Mouse (Mus musculus): ENCODE data around the gene Mtmr14. TPM values are rescaled to one million over a fixed set of nuclear protein-coding genes. Genes with fewer than 3 reads are reported as not detected.

Mtmr14 gene
- total and polyA plus RNA-seq, 2 experiments, result 22.4 to 32.8 TPM

DNA sequence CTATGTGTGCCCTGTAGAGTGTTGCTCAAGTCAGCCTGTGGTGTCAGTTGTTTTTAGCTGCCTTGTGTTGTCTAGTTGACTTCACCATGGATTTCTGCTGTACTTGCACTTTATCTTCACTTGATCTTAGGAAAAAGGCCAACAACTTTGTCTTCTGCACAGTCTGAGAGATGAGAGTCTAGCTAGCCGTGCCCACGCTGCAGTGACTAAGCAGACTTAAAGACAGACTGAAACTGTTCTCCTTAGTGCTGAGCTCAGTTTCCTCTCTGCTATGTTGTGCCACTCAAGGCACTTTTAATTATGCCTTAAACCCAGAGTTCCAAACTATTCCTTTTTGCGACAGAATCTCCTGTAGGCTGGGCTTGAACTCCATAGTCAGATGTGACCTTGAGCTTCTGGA is 78.3 kb downstream of the Mtmr14 start:
- H3K79me2 ChIP-seq (ENCODE audit: control insufficient read depth, insufficient read depth, low read length), result peaks cover 2% of the 10 kb centered on the region; the same call in 1 of the 2 replicates
- no peak overlapping the region for H3K27ac ChIP-seq (replicated peaks; ENCODE audit: insufficient read depth, low read depth, low read length)
- DNase-seq (ENCODE audit: extremely low read depth, low read depth, low spot score), result no peak
- TF ChIP-seq CTCF (IDR thresholded peaks at IDR 0.05; ENCODE audit: low read depth, low read length) (no peak), POLR2A (IDR thresholded peaks at IDR 0.05; ENCODE audit: extremely low read depth, insufficient read depth, low read length) (no peak)
- H3K4me1 ChIP-seq (ENCODE audit: control insufficient read depth, insufficient read depth, low read length), result no peaks in the 10 kb centered on the region
- H3K36me3 ChIP-seq (ENCODE audit: control insufficient read depth, insufficient read depth, low read length), result peaks cover 69% of the 10 kb centered on the region
- no peak overlapping the region for H3K9ac ChIP-seq (ENCODE audit: low read depth, low read length)
- no peak overlapping the region for H3K4me3 ChIP-seq (ENCODE audit: insufficient read depth, low read depth, low read length)
- 89% methylated on average over 3 of the region's 3 CpGs for WGBS
- H3K27me3 ChIP-seq (ENCODE audit: control insufficient read depth, insufficient read depth, low read length), result no peaks in the 10 kb centered on the region

DNA sequence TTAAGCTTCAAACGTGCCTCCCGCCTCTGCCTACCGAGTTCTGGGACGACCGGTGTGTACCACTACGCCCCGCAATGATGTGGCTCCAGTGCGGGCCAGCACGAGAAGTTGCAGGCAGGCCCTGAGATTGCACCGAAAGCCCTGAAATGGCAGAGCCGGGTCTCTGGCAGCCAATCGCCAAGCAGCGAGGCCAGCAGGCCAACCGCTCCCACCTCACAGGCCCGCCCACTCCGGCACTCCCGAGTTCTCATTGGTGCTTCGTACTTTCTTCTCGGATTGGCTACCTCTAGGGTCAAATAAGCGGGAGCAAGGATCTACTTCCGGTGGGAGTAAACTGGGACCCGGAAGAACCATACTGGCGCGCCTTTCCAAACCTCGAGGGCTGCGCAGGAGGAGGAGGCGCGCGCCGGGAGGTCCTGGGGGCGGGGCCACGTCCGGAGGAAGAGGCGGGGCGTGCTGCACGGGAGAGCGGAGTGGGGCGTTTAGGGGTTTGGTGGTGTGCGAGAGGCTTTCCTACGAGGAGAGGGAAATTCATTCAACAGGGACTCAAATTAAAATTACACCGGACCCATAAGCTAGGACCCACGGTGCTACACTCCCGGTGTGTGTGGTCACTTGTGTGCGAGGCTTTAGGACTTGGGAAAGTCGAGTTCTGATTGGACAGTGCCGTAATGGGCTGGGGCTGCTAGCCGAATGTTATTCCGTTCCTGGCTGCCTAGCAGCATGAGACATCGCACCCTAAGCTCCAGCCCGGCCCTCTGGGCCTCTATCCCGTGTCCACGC is 89.1 kb downstream of the Mtmr14 start, which contains the start of gene Ogg1:
TSS of gene Ogg1 (plus strand) at position 440 of the 783 bp plus-strand sequence.
- TF ChIP-seq CTCF (IDR thresholded peaks at IDR 0.05; ENCODE audit: low read depth, low read length) (no peak), POLR2A (IDR thresholded peaks at IDR 0.05; ENCODE audit: extremely low read depth, insufficient read depth, low read length) (peak; percentile 88)
- H3K36me3 ChIP-seq (ENCODE audit: control insufficient read depth, insufficient read depth, low read length), result peaks cover 29% of the 10 kb centered on the region
- peaks cover 2% of the 10 kb centered on the region for H3K4me1 ChIP-seq (ENCODE audit: control insufficient read depth, insufficient read depth, low read length)
- no peaks in the 10 kb centered on the region for H3K27me3 ChIP-seq (ENCODE audit: control insufficient read depth, insufficient read depth, low read length)
- DNase-seq (ENCODE audit: extremely low read depth, low read depth, low spot score), result peak; percentile 98
- no peaks in the 10 kb centered on the region for H3K79me2 ChIP-seq (ENCODE audit: control insufficient read depth, insufficient read depth, low read length)
- H3K27ac ChIP-seq (replicated peaks; ENCODE audit: insufficient read depth, low read depth, low read length), result peak within 1 kb of the TSS; percentile 76
- peak within 1 kb of the TSS; percentile 64 for H3K4me3 ChIP-seq (ENCODE audit: insufficient read depth, low read depth, low read length)
- H3K9ac ChIP-seq (ENCODE audit: low read depth, low read length), result peak within 1 kb of the TSS; percentile 75
- WGBS, result under 1% methylated on average over 52 of the region's 52 CpGs

DNA sequence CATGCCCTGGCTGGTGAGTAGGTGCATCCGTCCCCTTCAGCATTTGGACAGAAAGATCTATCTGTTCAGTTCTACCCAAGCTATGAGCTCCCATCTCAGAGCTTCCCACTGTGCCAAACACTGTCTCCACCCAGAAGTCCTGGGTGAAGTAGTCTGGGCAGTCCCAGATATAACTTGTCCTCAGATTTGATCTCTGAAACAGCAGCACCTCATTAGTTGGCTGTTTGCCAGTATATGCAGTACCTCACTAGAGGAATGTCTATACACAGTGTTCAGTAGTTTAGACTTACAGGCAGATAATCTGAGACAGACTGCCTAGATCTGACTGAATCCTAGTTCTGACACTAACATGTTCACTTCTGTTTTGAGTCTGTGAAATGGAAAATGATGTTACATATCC is 91.8 kb downstream of the Mtmr14 start:
- H3K36me3 ChIP-seq (ENCODE audit: control insufficient read depth, insufficient read depth, low read length), result peaks cover 11% of the 10 kb centered on the region; the same call in 1 of the 2 replicates

DNA sequence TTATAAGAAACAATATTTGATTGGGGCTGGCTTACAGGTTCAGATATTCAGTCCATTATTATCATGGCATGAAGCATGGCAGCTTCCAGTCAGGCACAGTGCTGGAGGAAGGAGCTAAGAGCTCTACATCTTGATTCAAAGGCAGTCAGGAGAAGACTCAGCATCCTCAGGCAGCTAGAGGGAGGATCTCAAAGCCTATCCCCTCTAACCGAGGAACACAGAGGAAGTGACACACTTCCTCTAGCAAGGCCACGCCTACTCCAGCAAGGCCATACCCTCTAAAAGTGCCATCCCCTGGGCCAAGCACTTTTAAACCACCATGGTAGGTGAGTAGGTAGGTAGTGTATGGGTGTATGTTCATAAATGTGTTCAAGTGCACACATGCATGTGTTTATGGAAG is 92.9 kb downstream of the Mtmr14 start:
- WGBS, result 72% methylated on average over 2 of the region's 2 CpGs
- Histone ChIP-seq H3K4me3 (ENCODE audit: insufficient read depth, low read depth, low read length) (no peak overlapping the region), H3K27ac (replicated peaks; ENCODE audit: insufficient read depth, low read depth, low read length) (no peak overlapping the region), H3K36me3 (ENCODE audit: control insufficient read depth, insufficient read depth, low read length) (peaks cover 9% of the 10 kb centered on the region; the same call in 1 of the 2 replicates), H3K9ac (ENCODE audit: low read depth, low read length) (no peak overlapping the region), H3K27me3 (ENCODE audit: control insufficient read depth, insufficient read depth, low read length) (no peaks in the 10 kb centered on the region), H3K79me2 (ENCODE audit: control insufficient read depth, insufficient read depth, low read length) (no peaks in the 10 kb centered on the region), H3K4me1 (ENCODE audit: control insufficient read depth, insufficient read depth, low read length) (peaks cover 2% of the 10 kb centered on the region)
- DNase-seq (ENCODE audit: extremely low read depth, low read depth, low spot score), result no peak
- TF ChIP-seq POLR2A (IDR thresholded peaks at IDR 0.05; ENCODE audit: extremely low read depth, insufficient read depth, low read length), result no peak
- no peak for TF ChIP-seq CTCF (IDR thresholded peaks at IDR 0.05; ENCODE audit: low read depth, low read length)

More for the DNA sequence above, 91.8 kb downstream of the Mtmr14 start:
- TF ChIP-seq CTCF (IDR thresholded peaks at IDR 0.05; ENCODE audit: low read depth, low read length) (no peak), POLR2A (IDR thresholded peaks at IDR 0.05; ENCODE audit: extremely low read depth, insufficient read depth, low read length) (no peak)
- H3K27me3 ChIP-seq (ENCODE audit: control insufficient read depth, insufficient read depth, low read length), result no peaks in the 10 kb centered on the region
- H3K4me1 ChIP-seq (ENCODE audit: control insufficient read depth, insufficient read depth, low read length), result peaks cover 2% of the 10 kb centered on the region
- H3K9ac ChIP-seq (ENCODE audit: low read depth, low read length), result no peak overlapping the region
- DNase-seq (ENCODE audit: extremely low read depth, low read depth, low spot score), result no peak
- 94% methylated on average over 1 of the region's 1 CpGs for WGBS
- H3K79me2 ChIP-seq (ENCODE audit: control insufficient read depth, insufficient read depth, low read length), result no peaks in the 10 kb centered on the region
- H3K4me3 ChIP-seq (ENCODE audit: insufficient read depth, low read depth, low read length), result no peak overlapping the region
- H3K27ac ChIP-seq (replicated peaks; ENCODE audit: insufficient read depth, low read depth, low read length), result no peak overlapping the region

Other genes starting within 250 kb of the Mtmr14 start
- 20.1 and 21.8 TPM in 2 replicates for gene Thumpd3, start 191.6 kb upstream of the Mtmr14 start, total RNA-seq (2014; rRNA removed)
- 5.3 and 6.3 TPM in 2 replicates for gene Thumpd3, start 191.6 kb upstream of the Mtmr14 start, polyA plus RNA-seq (2012; rRNA removed)
- 28.1 and 35.4 TPM in 2 replicates for gene Setd5, start 160.5 kb upstream of the Mtmr14 start, total RNA-seq (2014; rRNA removed)
- 8.8 and 11.8 TPM in 2 replicates for gene Setd5, start 160.5 kb upstream of the Mtmr14 start, polyA plus RNA-seq (2012; rRNA removed)
- gene Lhfpl4, start 42.5 kb upstream of the Mtmr14 start, total RNA-seq (2014; rRNA removed), result 0.07 TPM in 1 of 2 replicates, not detected in the other
- gene Lhfpl4, start 42.5 kb upstream of the Mtmr14 start, polyA plus RNA-seq (2012; rRNA removed), result 0.02 TPM in 1 of 2 replicates, not detected in the other
- not detected in 2 replicates for gene Cpne9, start 44.5 kb downstream of the Mtmr14 start, total RNA-seq (2014; rRNA removed)
- gene Cpne9, start 44.5 kb downstream of the Mtmr14 start, polyA plus RNA-seq (2012; rRNA removed), result not detected in 2 replicates
- gene Brpf1, start 69.3 kb downstream of the Mtmr14 start, total RNA-seq (2014; rRNA removed), result 5.4 and 5.5 TPM in 2 replicates
- 6.7 and 10.2 TPM in 2 replicates for gene Brpf1, start 69.3 kb downstream of the Mtmr14 start, polyA plus RNA-seq (2012; rRNA removed)
- gene Ogg1, start 89.1 kb downstream of the Mtmr14 start, total RNA-seq (2014; rRNA removed), result 4.8 and 5.0 TPM in 2 replicates
- 9.2 and 10.4 TPM in 2 replicates for gene Ogg1, start 89.1 kb downstream of the Mtmr14 start, polyA plus RNA-seq (2012; rRNA removed)
- gene Camk1, start 106.1 kb downstream of the Mtmr14 start, total RNA-seq (2014; rRNA removed), result 16.1 and 18.8 TPM in 2 replicates
- gene Camk1, start 106.1 kb downstream of the Mtmr14 start, polyA plus RNA-seq (2012; rRNA removed), result 12.1 and 15.6 TPM in 2 replicates
- 5.2 and 6.6 TPM in 2 replicates for gene Tada3, start 140.0 kb downstream of the Mtmr14 start, total RNA-seq (2014; rRNA removed)
- gene Tada3, start 140.0 kb downstream of the Mtmr14 start, polyA plus RNA-seq (2012; rRNA removed), result 8.4 and 10.4 TPM in 2 replicates
- 36.0 and 41.8 TPM in 2 replicates for gene Arpc4, start 140.3 kb downstream of the Mtmr14 start, total RNA-seq (2014; rRNA removed)
- gene Arpc4, start 140.3 kb downstream of the Mtmr14 start, polyA plus RNA-seq (2012; rRNA removed), result 31.5 and 36.4 TPM in 2 replicates
- gene Ttll3, start 151.4 kb downstream of the Mtmr14 start, total RNA-seq (2014; rRNA removed), result 0.65 and 1.5 TPM in 2 replicates
- 1.7 TPM in 2 replicates for gene Ttll3, start 151.4 kb downstream of the Mtmr14 start, polyA plus RNA-seq (2012; rRNA removed)
- gene Rpusd3, start 181.5 kb downstream of the Mtmr14 start, total RNA-seq (2014; rRNA removed), result 14.2 and 17.2 TPM in 2 replicates
- 106 and 118 TPM in 2 replicates for gene Rpusd3, start 181.5 kb downstream of the Mtmr14 start, polyA plus RNA-seq (2012; rRNA removed)
- 0.92 and 1.5 TPM in 2 replicates for gene Cidec, start 197.9 kb downstream of the Mtmr14 start, total RNA-seq (2014; rRNA removed)
- 1.1 and 1.5 TPM in 2 replicates for gene Cidec, start 197.9 kb downstream of the Mtmr14 start, polyA plus RNA-seq (2012; rRNA removed)
- 20.2 and 26.6 TPM in 2 replicates for gene Jagn1, start 204.7 kb downstream of the Mtmr14 start, total RNA-seq (2014; rRNA removed)
- gene Jagn1, start 204.7 kb downstream of the Mtmr14 start, polyA plus RNA-seq (2012; rRNA removed), result 59.1 and 61.5 TPM in 2 replicates
- 0.46 TPM in 1 of 2 replicates, not detected in the other for gene Il17re, start 220.6 kb downstream of the Mtmr14 start, total RNA-seq (2014; rRNA removed)
- 0.26 TPM in 2 replicates for gene Il17re, start 220.6 kb downstream of the Mtmr14 start, polyA plus RNA-seq (2012; rRNA removed)
- gene Il17rc, start 233.6 kb downstream of the Mtmr14 start, total RNA-seq (2014; rRNA removed), result 27.8 and 32.6 TPM in 2 replicates
- gene Il17rc, start 233.6 kb downstream of the Mtmr14 start, polyA plus RNA-seq (2012; rRNA removed), result 79.2 and 87.5 TPM in 2 replicates
- gene Creld1, start 245.5 kb downstream of the Mtmr14 start, total RNA-seq (2014; rRNA removed), result 12.3 and 15.9 TPM in 2 replicates
- gene Creld1, start 245.5 kb downstream of the Mtmr14 start, polyA plus RNA-seq (2012; rRNA removed), result 24.4 and 28.7 TPM in 2 replicates

Measured in liver, adult 2 months (tissue).